Mouse (Mus musculus) thymus, adult 2 months (tissue): ENCODE results near the gene Secisbp2. TPM values are rescaled to one million over a fixed set of nuclear protein-coding genes. Genes with fewer than 3 reads are reported as not detected.

Source experiments
- DNase-seq: peaks from one replicate; pipeline ENCODE4 v3.0.0; 2021
- H3K27ac ChIP-seq: fragments of 200-500 bp; 2 replicates; pipeline ENCODE4 v1.5.1; 2012; ENCODE audit warnings: low read length, control low read depth; ENCODE audit not compliant: control insufficient read depth, insufficient read depth
- H3K27me3 ChIP-seq: fragments of 200-500 bp; 2 replicates; pipeline ENCODE4 v1.6.1; 2012; ENCODE audit warnings: mild to moderate bottlenecking, low read length, moderate library complexity, mixed read lengths; ENCODE audit not compliant: control insufficient read depth, insufficient read depth
- H3K36me3 ChIP-seq: fragments of 200-500 bp; 2 replicates; pipeline ENCODE4 v1.6.1; 2012; ENCODE audit warnings: mild to moderate bottlenecking, low read length, moderate library complexity; ENCODE audit not compliant: control insufficient read depth, insufficient read depth
- H3K4me1 ChIP-seq: fragments of 200-500 bp; replicated peaks from 2 replicates; pipeline ENCODE4 v1.6.1; 2012; ENCODE audit warnings: low read length; ENCODE audit not compliant: control insufficient read depth, insufficient read depth
- H3K4me3 ChIP-seq: fragments of 200-500 bp; 2 replicates; pipeline ENCODE4 v1.5.1; 2012; ENCODE audit warnings: mild to moderate bottlenecking, low read length, control low read depth, moderate library complexity; ENCODE audit not compliant: control insufficient read depth, insufficient read depth
- CTCF ChIP-seq: fragments of 200-500 bp; IDR thresholded peaks from 2 replicates; pipeline ENCODE4 v1.5.1; 2012; ENCODE audit warnings: mild to moderate bottlenecking, control low read depth, low read length, moderate library complexity, borderline replicate concordance; ENCODE audit not compliant: control insufficient read depth, poor library complexity, insufficient read depth; ENCODE audit errors: extremely low read depth
- POLR2A ChIP-seq: fragments of 200-500 bp; IDR thresholded peaks from 2 replicates; pipeline ENCODE4 v1.6.1; 2012; ENCODE audit warnings: mild to moderate bottlenecking, low read length, control low read depth, moderate library complexity; ENCODE audit not compliant: control insufficient read depth, poor library complexity, insufficient read depth; ENCODE audit errors: extremely low read depth
- WGBS: fragments of 180-500 bp; shearing (Covaris S2); methylation state at CpG from one replicate; pipeline ENCODE4 v1.1.7; 2018; 5-methylcytosine and 5-hydroxymethylcytosine counted together
- polyA plus RNA-seq: library from polyadenylated mRNA; depleted of rRNA; stranded (reverse); fragments of >200 nt; gene quantifications from 2 replicates; pipeline ENCODE4 v1.2.3, GENCODE M21; 2012

The Secisbp2 gene
- polyA plus RNA-seq, 1 experiment = 50.8 TPM

- no peak for DNase-seq
- no peak overlapping the region for H3K4me3 ChIP-seq
These were observed 35.7 kb upstream of the Secisbp2 start for GRCm38 (mm10) chr13:51615815-51616214.

GRCm38 (mm10) chr13:51616417-51617044 is 35.0 kb upstream of the Secisbp2 start:
- Histone ChIP-seq H3K27me3 (no peaks in the 10 kb centered on the region), H3K27ac (no peak overlapping the region), H3K4me1 (peaks cover 4% of the 10 kb centered on the region; the same call in 1 of the 2 replicates), H3K4me3 (no peak overlapping the region), H3K36me3 (no peaks in the 10 kb centered on the region)
- WGBS = 33% methylated on average over 12 of the region's 12 CpGs
- no peak for TF ChIP-seq POLR2A
- TF ChIP-seq CTCF = no peak
- no peak for DNase-seq

More at GRCm38 (mm10) chr13:51615815-51616214, 35.7 kb upstream of the Secisbp2 start:
- TF ChIP-seq CTCF = no peak
- no peak for TF ChIP-seq POLR2A
- 46% methylated on average over 10 of the region's 10 CpGs for WGBS
- H3K4me1 ChIP-seq = peaks cover 4% of the 10 kb centered on the region; the same call in 1 of the 2 replicates
- no peaks in the 10 kb centered on the region for H3K27me3 ChIP-seq
- H3K36me3 ChIP-seq = no peaks in the 10 kb centered on the region
- H3K27ac ChIP-seq = no peak overlapping the region

- no peak overlapping the region for H3K4me3 ChIP-seq
- no peaks in the 10 kb centered on the region for H3K27me3 ChIP-seq
- no peak overlapping the region for H3K27ac ChIP-seq
- WGBS = 66% methylated on average over 1 of the region's 1 CpGs
- no peak for DNase-seq
- peaks cover 4% of the 10 kb centered on the region; the same call in 1 of the 2 replicates for H3K4me1 ChIP-seq
- no peaks in the 10 kb centered on the region for H3K36me3 ChIP-seq
- TF ChIP-seq CTCF (no peak), POLR2A (no peak)
These were observed 34.2 kb upstream of the Secisbp2 start for GRCm38 (mm10) chr13:51617306-51617705.

GRCm38 (mm10) chr13:51617861-51618260 is 33.6 kb upstream of the Secisbp2 start:
- Histone ChIP-seq H3K4me3 (no peak overlapping the region), H3K27ac (no peak overlapping the region), H3K36me3 (no peaks in the 10 kb centered on the region), H3K27me3 (no peaks in the 10 kb centered on the region), H3K4me1 (peaks cover 4% of the 10 kb centered on the region; the same call in 1 of the 2 replicates)
- peak; percentile 21 for DNase-seq
- whole genome bisulfite sequencing = 35% methylated on average over 6 of the region's 6 CpGs
- TF ChIP-seq CTCF (no peak), POLR2A (no peak)

GRCm38 (mm10) chr13:51618602-51619001 is 32.9 kb upstream of the Secisbp2 start:
- H3K4me1 ChIP-seq = peaks cover 4% of the 10 kb centered on the region; the same call in 1 of the 2 replicates
- 26% methylated on average over 9 of the region's 9 CpGs for WGBS
- H3K4me3 ChIP-seq = no peak overlapping the region
- no peaks in the 10 kb centered on the region for H3K27me3 ChIP-seq
- DNase-seq = no peak
- no peak overlapping the region for H3K27ac ChIP-seq
- H3K36me3 ChIP-seq = no peaks in the 10 kb centered on the region
- TF ChIP-seq CTCF (no peak), POLR2A (no peak)

GRCm38 (mm10) chr13:51622626-51623025 is 28.9 kb upstream of the Secisbp2 start:
- DNase-seq = no peak
- no peak for TF ChIP-seq CTCF
- TF ChIP-seq POLR2A = no peak
- Histone ChIP-seq H3K4me1 (no peaks in the 10 kb centered on the region), H3K27ac (no peak overlapping the region), H3K27me3 (no peaks in the 10 kb centered on the region), H3K4me3 (no peak overlapping the region), H3K36me3 (no peaks in the 10 kb centered on the region)
- WGBS = 87% methylated on average over 5 of the region's 5 CpGs

GRCm38 (mm10) chr13:51623678-51624077 is 27.8 kb upstream of the Secisbp2 start:
- Histone ChIP-seq H3K4me3 (no peak overlapping the region), H3K27ac (no peak overlapping the region), H3K27me3 (no peaks in the 10 kb centered on the region), H3K4me1 (no peaks in the 10 kb centered on the region), H3K36me3 (no peaks in the 10 kb centered on the region)
- WGBS = 90% methylated on average over 2 of the region's 2 CpGs
- TF ChIP-seq CTCF (no peak), POLR2A (no peak)
- no peak for DNase-seq
